Comparison of ENCODE assay signal across 8 mouse cellular contexts in the genomic region with DNA sequence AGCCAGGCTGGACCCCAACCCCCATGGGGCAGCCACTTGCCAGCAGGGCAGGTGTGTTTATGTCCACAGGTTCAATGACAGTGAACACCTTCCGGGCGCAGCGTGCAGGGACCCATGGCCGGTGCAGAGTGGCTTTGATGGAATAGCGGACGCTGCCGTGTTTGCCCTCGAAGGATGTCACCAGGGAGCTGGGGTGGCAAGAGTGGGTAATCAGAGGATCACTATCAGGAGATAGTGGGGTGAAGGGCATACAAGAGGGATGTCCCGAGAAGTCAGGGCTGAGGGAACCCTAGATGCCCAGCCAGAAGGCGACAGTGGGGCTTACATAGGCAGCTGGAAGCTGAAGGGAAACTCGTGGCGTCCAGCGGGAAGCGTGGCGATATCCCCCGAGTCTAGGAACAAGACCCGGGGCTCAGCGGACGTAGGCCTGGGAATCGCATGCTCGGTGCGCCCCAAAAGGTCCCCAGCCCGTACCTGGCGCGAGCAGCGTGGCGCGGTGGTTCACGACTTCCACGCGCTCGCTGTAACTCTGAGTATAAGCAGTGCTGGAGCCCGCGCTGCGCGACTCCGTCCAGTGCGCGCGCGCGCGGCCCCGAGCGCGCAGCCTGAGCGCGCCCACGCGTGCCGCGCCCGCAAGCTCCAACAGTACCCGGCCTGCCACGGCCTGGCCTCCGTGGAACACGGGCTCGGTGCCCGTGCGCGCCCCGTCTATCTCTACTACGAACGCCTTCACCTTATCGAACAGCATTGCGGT. TPM values are rescaled to one million over a fixed set of nuclear protein-coding genes. Genes with fewer than 3 reads are reported as not detected.
DNase-seq lines count a peak whose midpoint lies in the region; ATAC-seq and TF ChIP-seq lines count a peak whose summit lies in the region.

No protein-coding gene starts in this region.

- in situ Hi-C loops in ES-E14 (cut with MboI; ENCODE audit: low sequenced_read_pairs in 2 of 2, unreplicated experiment in 2 of 2), result no loop called here

- ATAC-seq in intestine, embryonic 15.5 days, result peak; percentile 68
- ATAC-seq in midbrain, embryonic 12.5 days (ENCODE audit: low FRiP score, low read depth), result peak; percentile 52
- no peak for ATAC-seq in megakaryocyte-erythroid progenitor cell, adult 5-6 weeks (replicated peaks; ENCODE audit: low FRiP score, low TSS enrichment, poor library complexity, severe bottlenecking)

- H3K4me2 ChIP-seq in intestine, embryonic 15.5 days (replicated peaks), result peak overlapping the region; percentile 87
- H3K4me2 ChIP-seq in midbrain, embryonic 12.5 days (replicated peaks), result peak overlapping the region; percentile 75

- H3K27ac ChIP-seq in kidney, adult 2 months (ENCODE audit: insufficient read depth, low read depth, low read length), result peak overlapping the region; percentile 87
- H3K27ac ChIP-seq in ES-E14 (ENCODE audit: insufficient read depth, low read depth, low read length, poor library complexity, severe bottlenecking), result peak overlapping the region; percentile 42
- H3K27ac ChIP-seq in embryonic fibroblast, embryonic 13.5 days (ENCODE audit: insufficient read depth, low read length), result peak overlapping the region; percentile 74
- H3K27ac ChIP-seq in intestine, embryonic 15.5 days, result peak overlapping the region; percentile 96
- H3K27ac ChIP-seq in midbrain, embryonic 12.5 days (replicated peaks), result peak overlapping the region; percentile 83

- peak overlapping the region; percentile 78 for H3K9ac ChIP-seq in ES-E14 (ENCODE audit: insufficient read depth, low read depth, low read length, poor library complexity, severe bottlenecking)
- H3K9ac ChIP-seq in intestine, embryonic 15.5 days, result peak overlapping the region; percentile 81
- H3K9ac ChIP-seq in midbrain, embryonic 12.5 days (replicated peaks), result peak overlapping the region; percentile 70

- H3K4me3 ChIP-seq in kidney, adult 2 months (ENCODE audit: insufficient read depth, low read depth, low read length), result peak overlapping the region; percentile 70
- H3K4me3 ChIP-seq in ES-E14 (ENCODE audit: insufficient read depth in 1 of 2, low read depth in 1 of 2, low read length in 2 of 2, poor library complexity in 1 of 2, severe bottlenecking in 1 of 2), result peak overlapping the region; percentile 72 to 78
- peak overlapping the region; percentile 61 for H3K4me3 ChIP-seq in embryonic fibroblast, embryonic 13.5 days (ENCODE audit: insufficient read depth, low read length)
- peak overlapping the region; percentile 72 for H3K4me3 ChIP-seq in intestine, embryonic 15.5 days (replicated peaks)
- H3K4me3 ChIP-seq in midbrain, embryonic 12.5 days, result peak overlapping the region; percentile 66

- H3K9me3 ChIP-seq in ES-E14 (ENCODE audit: control insufficient read depth, insufficient read depth, low read depth, low read length), result no peaks in the 10 kb centered on the region
- H3K9me3 ChIP-seq in intestine, embryonic 15.5 days, result no peaks in the 10 kb centered on the region
- H3K9me3 ChIP-seq in midbrain, embryonic 12.5 days, result no peaks in the 10 kb centered on the region

- H3K36me3 ChIP-seq in kidney, adult 2 months (ENCODE audit: control insufficient read depth, insufficient read depth, low read length), result no peaks in the 10 kb centered on the region
- H3K36me3 ChIP-seq in ES-E14 (ENCODE audit: control insufficient read depth, insufficient read depth, low read length, poor library complexity, severe bottlenecking), result peaks cover 18% of the 10 kb centered on the region
- peaks cover 2% of the 10 kb centered on the region for H3K36me3 ChIP-seq in intestine, embryonic 15.5 days
- H3K36me3 ChIP-seq in midbrain, embryonic 12.5 days, result peaks cover 13% of the 10 kb centered on the region

- 3% methylated on average over 66 of the region's 66 CpGs for WGBS in kidney, adult 2 months
- WGBS in intestine, embryonic 15.5 days, result 2% methylated on average over 66 of the region's 66 CpGs
- 4% methylated on average over 66 of the region's 66 CpGs for WGBS in midbrain, embryonic 12.5 days

- H3K27me3 ChIP-seq in kidney, adult 2 months (replicated peaks; ENCODE audit: control insufficient read depth, insufficient read depth, low read length), result no peaks in the 10 kb centered on the region
- no peaks in the 10 kb centered on the region for H3K27me3 ChIP-seq in intestine, embryonic 15.5 days (replicated peaks)
- no peaks in the 10 kb centered on the region for H3K27me3 ChIP-seq in midbrain, embryonic 12.5 days

- H3K4me1 ChIP-seq in kidney, adult 2 months (ENCODE audit: control insufficient read depth, insufficient read depth, low read length), result peaks cover 7% of the 10 kb centered on the region
- H3K4me1 ChIP-seq in ES-E14 (ENCODE audit: control insufficient read depth in 2 of 2, insufficient read depth in 2 of 2, low read length in 2 of 2, poor library complexity in 1 of 2), result peaks cover 4 to 9% of the 10 kb centered on the region in 2 experiments; a peak in 3 of 4 replicates
- H3K4me1 ChIP-seq in embryonic fibroblast, embryonic 13.5 days (ENCODE audit: control insufficient read depth, insufficient read depth, low read length), result no peaks in the 10 kb centered on the region
- peaks cover 20% of the 10 kb centered on the region for H3K4me1 ChIP-seq in intestine, embryonic 15.5 days (replicated peaks)
- peaks cover 11% of the 10 kb centered on the region for H3K4me1 ChIP-seq in midbrain, embryonic 12.5 days

- TF ChIP-seq CTCF in kidney, adult 2 months (conservative IDR thresholded peaks at IDR 0.05; ENCODE audit: insufficient read depth, insufficient read length, low read depth, low read length), result no peak
- TF ChIP-seq CTCF in embryonic fibroblast, embryonic 13.5 days (IDR thresholded peaks at IDR 0.05; ENCODE audit: borderline replicate concordance, insufficient read depth, low read length), result no peak

- no peak for TF ChIP-seq POLR2A in kidney, adult 2 months (IDR thresholded peaks at IDR 0.05; ENCODE audit: low read depth, low read length)
- TF ChIP-seq POLR2A in embryonic fibroblast, embryonic 13.5 days (IDR thresholded peaks at IDR 0.05; ENCODE audit: low read depth, low read length), result no peak

- peak; percentile 34 for DNase-seq in kidney, adult 2 months
- DNase-seq in kidney, adult 9 months, result no peak
- DNase-seq in ES-E14 (ENCODE audit: low read depth, low spot score), result no peak
- DNase-seq in right cerebral cortex, adult 18-20 months, result no peak

TF ChIP-seq in ES-E14, 5 proteins besides CTCF, POLR2A, EP300 and RAD21:
- TF ChIP-seq ZC3H11A (IDR thresholded peaks at IDR 0.05; ENCODE audit: borderline replicate concordance, low read depth, low read length), result no peak
- TF ChIP-seq ZNF384 (IDR thresholded peaks at IDR 0.05; ENCODE audit: low read depth, low read length), result no peak
- no peak for TF ChIP-seq HCFC1 (IDR thresholded peaks at IDR 0.05; ENCODE audit: borderline replicate concordance, insufficient read depth, low read length)
TF ChIP-seq in ES-E14: peak in this region for 0.

RNA-seq across cellular contexts. Expression of a gene that starts 0.7 kb away (rescaled TPM):
- 19.8 and 26.2 TPM in 2 replicates for polyA plus RNA-seq in kidney, adult 2 months (2012; rRNA removed)
- total RNA-seq in ES-E14 (2012; rRNA removed), result 11.4 and 18.8 TPM in 2 replicates
- polyA plus RNA-seq in embryonic fibroblast, embryonic 13.5 days (2011; ENCODE audit: insufficient read length, low read depth, missing spikeins), result 4.4 and 4.5 TPM in 2 replicates
- 7.5 TPM in 2 replicates for polyA plus RNA-seq in intestine, embryonic 15.5 days (2015; fragmentation: Nextera tagmentation; extraction: Ambion mirVana)
- 10.4 and 10.5 TPM in 2 replicates for polyA plus RNA-seq in midbrain, embryonic 12.5 days (2016; fragmentation: Nextera tagmentation; extraction: Ambion mirVana)
- 27.6 and 29.1 TPM in 2 replicates for total RNA-seq in megakaryocyte-erythroid progenitor cell, adult 5-6 weeks (2014; fragmentation: Nextera tagmentation)
- 8.0 and 11.8 TPM in 2 replicates for total RNA-seq in megakaryocyte-erythroid progenitor cell, adult 5-6 weeks (2017)

RNA-seq across cellular contexts. Expression of a gene that starts 24.2 kb away (rescaled TPM):
- polyA plus RNA-seq in kidney, adult 2 months (2012; rRNA removed), result 9.4 and 11.0 TPM in 2 replicates
- 3.7 and 6.6 TPM in 2 replicates for total RNA-seq in ES-E14 (2012; rRNA removed)
- polyA plus RNA-seq in embryonic fibroblast, embryonic 13.5 days (2011; ENCODE audit: insufficient read length, low read depth, missing spikeins), result 1.7 and 2.7 TPM in 2 replicates
- polyA plus RNA-seq in intestine, embryonic 15.5 days (2015; fragmentation: Nextera tagmentation; extraction: Ambion mirVana), result 2.0 TPM in 2 replicates
- polyA plus RNA-seq in midbrain, embryonic 12.5 days (2016; fragmentation: Nextera tagmentation; extraction: Ambion mirVana), result 27.4 TPM in 2 replicates
- 0.32 TPM in 1 of 2 replicates, not detected in the other for total RNA-seq in megakaryocyte-erythroid progenitor cell, adult 5-6 weeks (2014; fragmentation: Nextera tagmentation)
- total RNA-seq in megakaryocyte-erythroid progenitor cell, adult 5-6 weeks (2017), result 2.9 TPM in 1 of 2 replicates, not detected in the other

RNA-seq across cellular contexts. Expression of a gene that starts 30.6 kb away (rescaled TPM):
- 0.42 and 0.48 TPM in 2 replicates for polyA plus RNA-seq in kidney, adult 2 months (2012; rRNA removed)
- total RNA-seq in ES-E14 (2012; rRNA removed), result 0.69 and 1.2 TPM in 2 replicates
- 1.1 TPM in 1 of 2 replicates, not detected in the other for polyA plus RNA-seq in embryonic fibroblast, embryonic 13.5 days (2011; ENCODE audit: insufficient read length, low read depth, missing spikeins)
- polyA plus RNA-seq in intestine, embryonic 15.5 days (2015; fragmentation: Nextera tagmentation; extraction: Ambion mirVana), result 0.29 and 0.40 TPM in 2 replicates
- polyA plus RNA-seq in midbrain, embryonic 12.5 days (2016; fragmentation: Nextera tagmentation; extraction: Ambion mirVana), result 0.08 TPM in 1 of 2 replicates, not detected in the other
- total RNA-seq in megakaryocyte-erythroid progenitor cell, adult 5-6 weeks (2014; fragmentation: Nextera tagmentation), result 0.31 and 0.79 TPM in 2 replicates
- 1.6 and 2.0 TPM in 2 replicates for total RNA-seq in megakaryocyte-erythroid progenitor cell, adult 5-6 weeks (2017)

RNA-seq across cellular contexts. Expression of a gene that starts 34.0 kb away (rescaled TPM):
- 25.3 and 27.4 TPM in 2 replicates for polyA plus RNA-seq in kidney, adult 2 months (2012; rRNA removed)
- total RNA-seq in ES-E14 (2012; rRNA removed), result 7.8 and 11.5 TPM in 2 replicates
- polyA plus RNA-seq in embryonic fibroblast, embryonic 13.5 days (2011; ENCODE audit: insufficient read length, low read depth, missing spikeins), result 12.6 and 13.1 TPM in 2 replicates
- 13.2 and 16.8 TPM in 2 replicates for polyA plus RNA-seq in intestine, embryonic 15.5 days (2015; fragmentation: Nextera tagmentation; extraction: Ambion mirVana)
- 17.1 and 18.0 TPM in 2 replicates for polyA plus RNA-seq in midbrain, embryonic 12.5 days (2016; fragmentation: Nextera tagmentation; extraction: Ambion mirVana)
- 44.0 and 54.3 TPM in 2 replicates for total RNA-seq in megakaryocyte-erythroid progenitor cell, adult 5-6 weeks (2014; fragmentation: Nextera tagmentation)
- total RNA-seq in megakaryocyte-erythroid progenitor cell, adult 5-6 weeks (2017), result 6.2 and 7.3 TPM in 2 replicates

RNA-seq across cellular contexts. Expression of a gene that starts 34.9 kb away (rescaled TPM):
- polyA plus RNA-seq in kidney, adult 2 months (2012; rRNA removed), result 48.9 and 49.2 TPM in 2 replicates
- total RNA-seq in ES-E14 (2012; rRNA removed), result 52.5 and 82.3 TPM in 2 replicates
- polyA plus RNA-seq in embryonic fibroblast, embryonic 13.5 days (2011; ENCODE audit: insufficient read length, low read depth, missing spikeins), result 31.1 and 32.3 TPM in 2 replicates
- 89.4 and 90.7 TPM in 2 replicates for polyA plus RNA-seq in intestine, embryonic 15.5 days (2015; fragmentation: Nextera tagmentation; extraction: Ambion mirVana)
- 145 and 152 TPM in 2 replicates for polyA plus RNA-seq in midbrain, embryonic 12.5 days (2016; fragmentation: Nextera tagmentation; extraction: Ambion mirVana)
- 28.5 and 47.9 TPM in 2 replicates for total RNA-seq in megakaryocyte-erythroid progenitor cell, adult 5-6 weeks (2014; fragmentation: Nextera tagmentation)
- total RNA-seq in megakaryocyte-erythroid progenitor cell, adult 5-6 weeks (2017), result 30.8 and 51.1 TPM in 2 replicates

Comparison
In these comparisons a context has a peak if more than half of its experiments do, and no peak if none do; other contexts are left out.
1. H3K27ac ChIP-seq: peak in every context shown above with its lines; median percentile 96 in intestine, embryonic 15.5 days; 87 in kidney, adult 2 months; 83 in midbrain, embryonic 12.5 days; 74 in embryonic fibroblast, embryonic 13.5 days; 42 in ES-E14.